Mouse (Mus musculus): ENCODE measurements around the gene B3gnt6.

B3gnt6 gene

DNA sequence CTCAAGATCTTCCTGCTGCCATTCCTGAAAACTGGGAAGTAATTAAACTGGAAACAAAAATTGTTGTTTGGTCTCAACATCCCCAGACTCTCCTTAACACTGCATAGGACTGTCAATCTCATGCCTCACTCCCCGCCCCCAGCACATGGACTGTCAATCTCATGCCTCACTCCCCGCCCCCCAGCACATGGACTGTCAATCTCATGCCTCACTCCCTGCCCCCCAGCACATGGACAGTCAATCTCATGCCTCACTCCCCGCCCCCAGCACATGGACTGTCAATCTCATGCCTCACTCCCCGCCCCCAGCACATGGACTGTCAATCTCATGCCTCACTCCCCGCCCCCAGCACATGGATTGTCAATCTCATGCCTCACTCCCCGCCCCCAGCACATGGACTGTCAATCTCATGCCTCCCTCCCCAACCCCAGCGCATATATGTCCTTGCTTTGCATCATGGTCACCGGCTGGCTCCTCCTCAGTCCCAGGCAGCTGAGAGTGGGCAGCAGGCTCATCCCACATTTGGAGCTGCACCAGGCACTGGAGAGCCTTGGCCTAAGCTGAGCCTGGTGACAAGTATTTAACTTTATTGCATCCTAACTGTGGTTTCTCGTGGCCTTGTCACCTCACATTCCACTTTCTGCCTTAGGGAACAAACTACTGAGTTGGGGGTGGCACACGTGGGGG, 50.4 kb downstream of the B3gnt6 start:
- DNase-seq = no peak

DNA sequence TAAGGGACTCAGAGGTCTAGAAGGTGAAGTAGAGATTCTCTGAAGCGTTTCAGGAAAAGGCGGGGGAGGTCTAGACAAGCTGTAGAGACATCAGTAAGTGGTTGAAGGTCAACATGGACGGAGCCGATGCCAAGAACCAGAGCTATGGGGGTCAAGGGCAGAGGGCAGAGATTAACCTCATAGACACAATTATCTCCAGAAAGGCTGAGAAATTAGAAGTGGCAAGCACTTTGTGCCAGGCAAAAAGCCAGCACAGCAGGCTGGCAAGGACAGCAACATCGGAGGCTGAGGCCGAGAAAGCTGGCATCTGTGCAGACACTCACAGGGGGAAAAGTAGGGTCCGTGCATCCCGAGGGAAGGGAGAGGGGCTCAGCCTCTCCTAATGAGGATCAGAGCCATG, 51.5 kb downstream of the B3gnt6 start:
- DNase-seq = no peak

DNA sequence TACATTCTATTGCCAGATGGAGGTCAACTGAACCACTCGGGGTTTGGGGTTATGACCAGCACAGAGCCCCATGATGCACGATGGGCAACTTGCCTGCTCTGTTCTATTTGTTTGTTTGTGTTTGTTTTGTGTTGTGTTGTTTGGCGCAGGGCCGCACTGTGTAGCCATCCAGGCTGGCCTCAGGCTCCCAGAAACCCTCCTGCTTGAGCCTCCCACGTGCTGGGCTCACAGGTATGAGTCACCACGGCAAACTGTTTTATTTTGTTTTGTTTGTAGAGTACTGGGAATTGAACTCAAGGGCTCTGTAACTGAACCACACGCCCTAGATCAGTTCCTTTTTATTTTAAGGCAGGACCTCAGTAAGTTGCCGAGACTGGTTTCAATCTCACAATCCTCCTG, 52.8 kb downstream of the B3gnt6 start:
- DNase-seq = no peak

DNA sequence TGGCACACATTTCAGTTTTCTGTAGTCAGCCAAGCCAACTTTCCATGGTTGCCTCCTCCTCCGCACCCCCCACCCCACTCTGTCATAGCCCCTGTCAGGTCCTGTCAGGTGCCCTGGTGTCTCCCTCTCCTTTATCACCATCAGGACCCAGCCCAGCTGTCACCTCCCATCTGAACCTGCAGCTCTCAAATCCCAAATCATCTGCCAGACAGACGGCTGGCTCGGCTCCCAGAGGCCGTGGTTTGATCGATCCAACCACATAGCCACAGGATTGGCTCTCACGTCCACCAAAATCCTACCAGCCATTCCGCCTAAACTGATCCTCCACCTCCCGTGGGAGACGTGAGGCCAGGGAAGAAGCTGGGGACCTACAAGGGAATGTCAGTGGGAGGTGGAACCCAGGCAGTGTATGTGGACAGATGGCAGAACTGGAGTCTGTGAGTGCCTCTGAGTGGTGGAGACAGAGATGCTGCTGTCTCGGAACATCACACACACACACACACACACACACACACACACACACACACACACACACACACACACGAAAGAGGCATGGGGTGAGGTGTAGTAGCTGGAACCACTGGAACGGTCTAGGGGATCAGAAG, 53.3 kb downstream of the B3gnt6 start:
- DNase-seq = no peak

DNA sequence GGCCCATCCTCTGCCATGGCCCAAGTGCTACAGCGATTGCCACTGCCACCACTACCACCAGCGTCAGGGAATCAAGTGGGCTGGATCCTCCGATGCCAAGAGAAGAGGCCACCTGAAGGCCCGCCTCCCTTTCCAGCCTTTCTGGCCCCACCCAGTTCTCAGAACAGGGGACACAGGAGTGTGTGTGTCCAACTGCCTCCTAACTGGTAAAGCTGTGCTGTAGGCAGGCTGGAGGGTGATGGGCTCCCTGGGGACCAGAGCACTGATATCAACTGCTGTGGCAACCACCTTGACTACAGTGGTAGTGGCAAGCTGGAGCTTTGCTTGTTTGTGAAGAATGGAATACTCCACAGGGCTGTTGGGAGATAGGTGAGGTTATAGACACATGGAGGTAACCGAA, 53.9 kb downstream of the B3gnt6 start, which contains the start of gene Omp:
Omp (minus strand) TSS at position 101 of the 400 bp plus-strand sequence.
- no peak for DNase-seq

DNA sequence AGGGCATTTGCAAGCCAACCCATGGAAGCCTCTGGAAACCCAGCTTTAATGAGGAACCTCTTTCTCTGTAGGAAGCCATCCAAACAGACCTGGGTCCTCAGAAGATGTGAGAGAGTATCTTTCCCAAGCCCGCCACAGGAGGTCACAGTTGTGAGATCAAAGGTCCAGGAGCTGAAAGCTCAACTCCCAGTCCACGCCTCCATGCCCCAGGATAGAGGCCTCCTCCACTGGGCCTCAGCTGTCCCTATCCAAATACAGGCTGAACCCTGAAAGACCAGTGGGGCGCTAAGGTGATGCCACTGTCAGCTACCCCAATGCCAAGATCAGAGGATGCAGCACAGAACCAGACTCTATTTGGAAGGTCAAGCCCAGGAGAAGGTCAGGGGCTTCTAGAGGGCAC, 56.6 kb downstream of the B3gnt6 start:
- DNase-seq = no peak

Data from retina, postnatal 1 day (tissue).